Mouse (Mus musculus): ENCODE measurements around the gene Gm17026. TPM values are rescaled to one million over a fixed set of nuclear protein-coding genes. Genes with fewer than 3 reads are reported as not detected.

Gene Gm17026
- polyA plus RNA-seq (2015; fragmentation: Illumina TruSeq; extraction: RNeasy Lipid Tissue Mini Kit (QIAGEN cat#74804); ENCODE audit: insufficient read depth, low read depth, low replicate concordance), result not detected

DNA sequence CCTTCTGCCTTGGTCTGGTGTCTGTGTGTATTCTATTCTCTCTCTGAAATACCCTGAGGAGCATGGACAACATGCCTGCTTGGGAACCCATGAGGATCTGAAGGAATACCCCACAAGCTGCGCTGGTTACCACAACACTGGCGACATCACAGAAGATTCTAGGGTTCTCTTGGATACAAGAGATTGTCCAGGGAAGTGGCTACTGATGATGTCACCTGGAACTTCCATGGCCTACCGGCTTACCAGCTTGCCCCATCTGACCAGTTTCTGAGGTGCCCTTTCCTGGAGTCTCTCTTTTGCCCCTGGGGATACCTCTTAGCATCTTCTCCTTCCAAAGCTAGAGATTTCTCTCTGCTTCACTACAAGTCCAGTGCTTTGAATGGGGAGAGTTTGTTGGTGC lies at the start of gene Gm17026:
Gene Gm17026, minus strand, starts transcription at position 101 of the 400 bp plus-strand sequence.

DNA sequence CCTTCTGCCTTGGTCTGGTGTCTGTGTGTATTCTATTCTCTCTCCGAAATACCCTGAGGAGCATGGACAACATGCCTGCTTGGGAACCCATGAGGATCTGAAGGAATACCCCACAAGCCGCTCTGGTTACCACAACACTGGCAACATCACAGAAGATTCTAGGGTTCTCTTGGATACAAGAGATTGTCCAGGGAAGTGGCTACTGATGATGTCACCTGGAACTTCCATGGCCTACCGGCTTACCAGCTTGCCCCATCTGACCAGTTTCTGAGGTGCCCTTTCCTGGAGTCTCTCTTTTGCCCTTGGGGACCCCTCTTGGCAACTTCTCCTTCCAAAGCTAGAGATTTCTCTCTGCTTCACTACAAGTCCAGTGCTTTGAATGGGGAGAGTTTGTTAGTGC lies 37.4 kb upstream of the Gm17026 start, which contains the start of gene Gm9611:
Gene Gm9611, minus strand, starts transcription at position 101 of the 400 bp plus-strand sequence.

Other genes with a start within 250 kb of the Gm17026 start
- not detected for gene Gm7951, start 142.7 kb downstream of the Gm17026 start, polyA plus RNA-seq (2015; fragmentation: Illumina TruSeq; extraction: RNeasy Lipid Tissue Mini Kit (QIAGEN cat#74804); ENCODE audit: insufficient read depth, low read depth, low replicate concordance)
- gene Gm17027, start 97.4 kb downstream of the Gm17026 start, polyA plus RNA-seq (2015; fragmentation: Illumina TruSeq; extraction: RNeasy Lipid Tissue Mini Kit (QIAGEN cat#74804); ENCODE audit: insufficient read depth, low read depth, low replicate concordance), result not detected
- gene Gm3573, start 69.3 kb downstream of the Gm17026 start, polyA plus RNA-seq (2015; fragmentation: Illumina TruSeq; extraction: RNeasy Lipid Tissue Mini Kit (QIAGEN cat#74804); ENCODE audit: insufficient read depth, low read depth, low replicate concordance), result not detected
- gene Gm9611, start 37.3 kb upstream of the Gm17026 start, polyA plus RNA-seq (2015; fragmentation: Illumina TruSeq; extraction: RNeasy Lipid Tissue Mini Kit (QIAGEN cat#74804); ENCODE audit: insufficient read depth, low read depth, low replicate concordance), result not detected
- not detected for gene Gm7995, start 50.2 kb upstream of the Gm17026 start, polyA plus RNA-seq (2015; fragmentation: Illumina TruSeq; extraction: RNeasy Lipid Tissue Mini Kit (QIAGEN cat#74804); ENCODE audit: insufficient read depth, low read depth, low replicate concordance)
- not detected for gene Gm8005, start 179.6 kb upstream of the Gm17026 start, polyA plus RNA-seq (2015; fragmentation: Illumina TruSeq; extraction: RNeasy Lipid Tissue Mini Kit (QIAGEN cat#74804); ENCODE audit: insufficient read depth, low read depth, low replicate concordance)
- not detected for gene Gm8011, start 203.8 kb upstream of the Gm17026 start, polyA plus RNA-seq (2015; fragmentation: Illumina TruSeq; extraction: RNeasy Lipid Tissue Mini Kit (QIAGEN cat#74804); ENCODE audit: insufficient read depth, low read depth, low replicate concordance)
- not detected for gene Gm8020, start 242.3 kb upstream of the Gm17026 start, polyA plus RNA-seq (2015; fragmentation: Illumina TruSeq; extraction: RNeasy Lipid Tissue Mini Kit (QIAGEN cat#74804); ENCODE audit: insufficient read depth, low read depth, low replicate concordance)

Measured in pancreas, adult 10 weeks (tissue).